Mouse (Mus musculus) v-Abl transformed pro-B cells (cell line): ENCODE measurements around the gene Gucy2f.

Experiments
- in situ Hi-C, 2 experiments: fragments of 400-800 bp; cut with MboI; formaldehyde crosslinking; loops; one replicate each; pipeline ENCODE4 v1.15.1; 2025; ENCODE audit not compliant: unreplicated experiment in 2 of 2

The Gucy2f gene

GRCm38 (mm10) chrX:142196831-142197230, at the start of gene Gucy2f:
Gene Gucy2f, minus strand, starts transcription at chrX:142196931.
- in situ Hi-C loops = loop anchor here (5.0 to 25.0 kb wide), 3 partner anchors 115 to 865 kb away; no protein-coding TSS in a partner anchor

GRCm38 (mm10) chrX:142245682-142246327, 49.1 kb upstream of the Gucy2f start:
- in situ Hi-C loops = loop anchor here in 1 of 2 experiments (25.0 kb wide), 1 partner anchor 566 kb away; no protein-coding TSS in a partner anchor

GRCm38 (mm10) chrX:142237101-142237500, 40.4 kb upstream of the Gucy2f start:
- in situ Hi-C loops = loop anchor here (10.0 to 25.0 kb wide), 2 partner anchors 308 to 575 kb away; no protein-coding TSS in a partner anchor

GRCm38 (mm10) chrX:142236146-142236545, 39.4 kb upstream of the Gucy2f start:
- in situ Hi-C loops = loop anchor here (10.0 to 25.0 kb wide), 2 partner anchors 309 to 576 kb away; no protein-coding TSS in a partner anchor

GRCm38 (mm10) chrX:142228769-142229158, 32.0 kb upstream of the Gucy2f start:
- in situ Hi-C loops = loop anchor here in 1 of 2 experiments (25.0 kb wide), 1 partner anchor 584 kb away; no protein-coding TSS in a partner anchor

- in situ Hi-C loops = loop anchor here in 1 of 2 experiments (25.0 kb wide), 1 partner anchor 584 kb away; no protein-coding TSS in a partner anchor
These were observed 31.5 kb upstream of the Gucy2f start for GRCm38 (mm10) chrX:142228055-142228768.

- in situ Hi-C loops = loop anchor here in 1 of 2 experiments (25.0 kb wide), 1 partner anchor 585 kb away; no protein-coding TSS in a partner anchor
These were observed 30.8 kb upstream of the Gucy2f start for GRCm38 (mm10) chrX:142227398-142228054.

GRCm38 (mm10) chrX:142226542-142226941, 29.8 kb upstream of the Gucy2f start, which contains the start of gene Nxt2:
Gene Nxt2, plus strand, starts transcription at chrX:142226770.
- in situ Hi-C loops = loop anchor here in 1 of 2 experiments (25.0 kb wide), 1 partner anchor 586 kb away; no protein-coding TSS in a partner anchor

GRCm38 (mm10) chrX:142200295-142200694, 3.6 kb upstream of the Gucy2f start:
- in situ Hi-C loops = loop anchor here (5.0 to 25.0 kb wide), 4 partner anchors 112 to 612 kb away; no protein-coding TSS in a partner anchor

GRCm38 (mm10) chrX:142195551-142195950, 1.2 kb downstream of the Gucy2f start:
- in situ Hi-C loops = loop anchor here (5.0 to 25.0 kb wide), 3 partner anchors 117 to 867 kb away; no protein-coding TSS in a partner anchor

- in situ Hi-C loops = loop anchor here (10.0 to 25.0 kb wide), 2 partner anchors 860 to 868 kb away; no protein-coding TSS in a partner anchor
These were observed 2.3 kb downstream of the Gucy2f start for GRCm38 (mm10) chrX:142194420-142194819.

GRCm38 (mm10) chrX:142190355-142190754, 6.4 kb downstream of the Gucy2f start:
- in situ Hi-C loops = loop anchor here (10.0 to 25.0 kb wide), 2 partner anchors 864 to 872 kb away; no protein-coding TSS in a partner anchor

GRCm38 (mm10) chrX:142189023-142189703, 7.6 kb downstream of the Gucy2f start:
- in situ Hi-C loops = loop anchor here in 1 of 2 experiments (25.0 kb wide), 1 partner anchor 873 kb away; no protein-coding TSS in a partner anchor

- in situ Hi-C loops = loop anchor here in 1 of 2 experiments (25.0 kb wide), 1 partner anchor 880 kb away; no protein-coding TSS in a partner anchor
These were observed 14.7 kb downstream of the Gucy2f start for GRCm38 (mm10) chrX:142182026-142182425.

GRCm38 (mm10) chrX:142176981-142177380, 19.8 kb downstream of the Gucy2f start:
- in situ Hi-C loops = loop anchor here in 1 of 2 experiments (25.0 kb wide), 1 partner anchor 885 kb away; no protein-coding TSS in a partner anchor

- in situ Hi-C loops = no loop called here
These were observed 81.0 kb downstream of the Gucy2f start for GRCm38 (mm10) chrX:142115779-142116178.

GRCm38 (mm10) chrX:142111236-142111635, 85.5 kb downstream of the Gucy2f start:
- in situ Hi-C loops = no loop called here

GRCm38 (mm10) chrX:142096904-142097303, 99.8 kb downstream of the Gucy2f start:
- in situ Hi-C loops = no loop called here

- in situ Hi-C loops = no loop called here
These were observed 101.2 kb downstream of the Gucy2f start for GRCm38 (mm10) chrX:142095579-142095978.
